Mouse (Mus musculus): ENCODE measurements at regions not wholly inside any gene's neighbourhood (a gene's known extent, or its start where the extent isn't known, plus 50 kb on each side); places are given as distances from the start of the nearest gene placed in this dataset.

GRCm38 (mm10) chr2:133020173-133020837, 74.6 kb upstream of the Fermt1 start:
- DNase-seq (ENCODE audit: low spot score in 2 of 2), result peak; percentile 26 to 76

GRCm38 (mm10) chr2:133021244-133021643, 75.5 kb upstream of the Fermt1 start:
- DNase-seq (ENCODE audit: low spot score in 2 of 2), result no peak

- DNase-seq (ENCODE audit: low spot score in 2 of 2), result no peak
Observed at GRCm38 (mm10) chr2:133027038-133027437, 81.3 kb upstream of the Fermt1 start.

GRCm38 (mm10) chr2:133035421-133035820, 89.7 kb upstream of the Fermt1 start:
- DNase-seq (ENCODE audit: low spot score in 2 of 2), result no peak

GRCm38 (mm10) chr2:133040708-133041107, 95.0 kb upstream of the Fermt1 start:
- DNase-seq (ENCODE audit: low spot score in 2 of 2), result no peak

GRCm38 (mm10) chr2:133077698-133078356, 132.1 kb upstream of the Fermt1 start:
- peak in 1 of 2 experiments; percentile 3 for DNase-seq (ENCODE audit: low spot score in 2 of 2)

GRCm38 (mm10) chr2:133090976-133091375, 145.3 kb upstream of the Fermt1 start:
- DNase-seq (ENCODE audit: low spot score in 2 of 2), result no peak

GRCm38 (mm10) chr2:133113642-133114041, 167.9 kb upstream of the Fermt1 start:
- DNase-seq (ENCODE audit: low spot score in 2 of 2), result peak; percentile 23 to 65

GRCm38 (mm10) chr2:133118651-133119050, 172.9 kb upstream of the Fermt1 start:
- no peak for DNase-seq (ENCODE audit: low spot score in 2 of 2)

- no peak for DNase-seq (ENCODE audit: low spot score in 2 of 2)
Observed at GRCm38 (mm10) chr2:133125212-133125801, 179.6 kb upstream of the Fermt1 start.

- no peak for DNase-seq (ENCODE audit: low spot score in 2 of 2)
Observed at GRCm38 (mm10) chr2:133134878-133135277, 189.2 kb upstream of the Fermt1 start.

- DNase-seq (ENCODE audit: low spot score in 2 of 2), result no peak
Observed at GRCm38 (mm10) chr2:133138877-133139276, 193.2 kb upstream of the Fermt1 start.

- no peak for DNase-seq (ENCODE audit: low spot score in 2 of 2)
Observed at GRCm38 (mm10) chr2:133141341-133142035, 195.8 kb upstream of the Fermt1 start.

GRCm38 (mm10) chr2:133152461-133152860, 206.8 kb upstream of the Fermt1 start:
- no peak for DNase-seq (ENCODE audit: low spot score in 2 of 2)

- DNase-seq (ENCODE audit: low spot score in 2 of 2), result no peak
Observed at GRCm38 (mm10) chr2:133156537-133156936, 210.8 kb upstream of the Fermt1 start.

GRCm38 (mm10) chr2:133158206-133158605, 212.5 kb upstream of the Fermt1 start:
- no peak for DNase-seq (ENCODE audit: low spot score in 2 of 2)

- no peak for DNase-seq (ENCODE audit: low spot score in 2 of 2)
Observed at GRCm38 (mm10) chr2:133159398-133159797, 213.7 kb upstream of the Fermt1 start.

- DNase-seq (ENCODE audit: low spot score in 2 of 2), result no peak
Observed at GRCm38 (mm10) chr2:133176411-133176810, 230.7 kb upstream of the Fermt1 start.

- no peak for DNase-seq (ENCODE audit: low spot score in 2 of 2)
Observed at GRCm38 (mm10) chr2:133181216-133181615, 235.5 kb upstream of the Fermt1 start.

- no peak for DNase-seq (ENCODE audit: low spot score in 2 of 2)
Observed at GRCm38 (mm10) chr2:133182920-133183319, 237.2 kb upstream of the Fermt1 start.

GRCm38 (mm10) chr2:133204295-133204866, 258.7 kb upstream of the Fermt1 start:
- DNase-seq (ENCODE audit: low spot score in 2 of 2), result no peak

- no peak for DNase-seq (ENCODE audit: low spot score in 2 of 2)
Observed at GRCm38 (mm10) chr2:133208498-133208897, 262.8 kb upstream of the Fermt1 start.
